In the genomic region with DNA sequence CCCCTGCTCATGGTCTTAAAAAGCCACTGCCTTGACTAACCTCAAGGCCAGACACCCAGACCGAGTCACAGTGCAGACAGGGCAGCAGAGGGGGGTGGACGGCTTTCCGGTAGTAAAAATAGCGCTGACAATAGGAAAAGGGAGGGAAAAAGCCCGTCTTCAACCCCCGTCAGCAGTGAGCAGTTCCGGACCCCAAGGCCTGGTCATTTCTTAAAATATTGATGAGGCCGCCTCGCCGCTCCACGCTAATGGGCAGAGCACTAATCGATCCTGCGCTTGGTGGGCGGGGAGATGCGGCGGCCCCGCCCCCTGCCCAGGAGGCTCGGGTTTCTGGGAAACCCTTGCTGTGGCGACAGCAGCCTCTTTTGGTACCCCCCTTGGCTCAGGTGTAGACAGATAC, we compare ENCODE assay signal across 7 mouse cellular contexts. TPM values are rescaled to one million over a fixed set of nuclear protein-coding genes. Genes with fewer than 3 reads are reported as not detected.
DNase-seq lines count a peak whose midpoint lies in the region; ATAC-seq lines count a peak whose summit lies in the region.

No protein-coding gene starts in this region.

- WGBS in neural tube, embryonic 11.5 days = 1% methylated on average over 19 of the region's 19 CpGs
- 2% methylated on average over 19 of the region's 19 CpGs for WGBS in hindbrain, embryonic 12.5 days
- WGBS in liver, embryonic 13.5 days (ENCODE audit: insufficient replicate concordance) = 4% methylated on average over 19 of the region's 19 CpGs

- no peak overlapping the region for H3K27ac ChIP-seq in neural tube, embryonic 11.5 days (ENCODE audit: low read depth, low read length)
- no peak overlapping the region for H3K27ac ChIP-seq in hindbrain, embryonic 12.5 days
- no peak overlapping the region for H3K27ac ChIP-seq in liver, embryonic 13.5 days

- peak overlapping the region; percentile 35 for H3K4me2 ChIP-seq in neural tube, embryonic 11.5 days (ENCODE audit: low read depth)
- H3K4me2 ChIP-seq in hindbrain, embryonic 12.5 days (replicated peaks) = peak overlapping the region; percentile 55
- peak overlapping the region; percentile 52 for H3K4me2 ChIP-seq in liver, embryonic 13.5 days

- H3K9ac ChIP-seq in neural tube, embryonic 11.5 days (ENCODE audit: low read length) = 0 out of 2 replicates have a peak overlapping the region, but pooled peaks have one; percentile 9
- H3K9ac ChIP-seq in hindbrain, embryonic 12.5 days = peak overlapping the region; percentile 49
- no peak overlapping the region for H3K9ac ChIP-seq in liver, embryonic 13.5 days

- H3K4me3 ChIP-seq in neural tube, embryonic 11.5 days (ENCODE audit: low read depth, low read length) = peak overlapping the region; percentile 11; the same call in 1 of the 2 replicates
- H3K4me3 ChIP-seq in hindbrain, embryonic 12.5 days = peak overlapping the region; percentile 27
- peak overlapping the region; percentile 12; the same call in 1 of the 2 replicates for H3K4me3 ChIP-seq in liver, embryonic 13.5 days (replicated peaks)

- no peaks in the 10 kb centered on the region for H3K36me3 ChIP-seq in neural tube, embryonic 11.5 days (ENCODE audit: control insufficient read depth, insufficient read depth, low read length)
- H3K36me3 ChIP-seq in hindbrain, embryonic 12.5 days = no peaks in the 10 kb centered on the region
- H3K36me3 ChIP-seq in liver, embryonic 13.5 days = no peaks in the 10 kb centered on the region

- H3K4me1 ChIP-seq in neural tube, embryonic 11.5 days (ENCODE audit: control insufficient read depth, insufficient read depth, low read length) = peaks cover 5% of the 10 kb centered on the region
- peaks cover 53% of the 10 kb centered on the region for H3K4me1 ChIP-seq in hindbrain, embryonic 12.5 days
- H3K4me1 ChIP-seq in liver, embryonic 13.5 days (replicated peaks) = peaks cover 15% of the 10 kb centered on the region

- H3K27me3 ChIP-seq in neural tube, embryonic 11.5 days (ENCODE audit: control insufficient read depth, insufficient read depth, low read length) = no peaks in the 10 kb centered on the region
- peaks cover 8% of the 10 kb centered on the region for H3K27me3 ChIP-seq in hindbrain, embryonic 12.5 days
- H3K27me3 ChIP-seq in liver, embryonic 13.5 days = peaks cover 34% of the 10 kb centered on the region

- peak; percentile 49 for DNase-seq in neural tube, embryonic 11.5 days (ENCODE audit: low spot score)
- DNase-seq in neural tube, embryonic 10.5 days (ENCODE audit: extremely low spot score, low spot score) = no peak
- no peak for DNase-seq in liver, embryonic 13.5 days
- DNase-seq in B cell, adult 2 months = no peak
- no peak for DNase-seq in left cerebral cortex, adult 9 months (ENCODE audit: low spot score in 2 of 2)
- DNase-seq in thymus, postnatal 14 days = no peak

- ATAC-seq in neural tube, embryonic 11.5 days (ENCODE audit: insufficient read depth, low FRiP score, low TSS enrichment) = no peak
- peak; percentile 29; the same call in 1 of the 2 replicates for ATAC-seq in hindbrain, embryonic 12.5 days (ENCODE audit: low FRiP score)
- ATAC-seq in liver, embryonic 13.5 days (ENCODE audit: low read depth) = no peak

- no peaks in the 10 kb centered on the region for H3K9me3 ChIP-seq in neural tube, embryonic 11.5 days (ENCODE audit: control insufficient read depth, low read length)
- H3K9me3 ChIP-seq in hindbrain, embryonic 12.5 days (replicated peaks) = no peaks in the 10 kb centered on the region
- no peaks in the 10 kb centered on the region for H3K9me3 ChIP-seq in liver, embryonic 13.5 days (replicated peaks)

RNA-seq across cellular contexts. Expression of a gene that starts 8.7 kb away (rescaled TPM):
- polyA plus RNA-seq in neural tube, embryonic 11.5 days (2014; fragmentation: Nextera tagmentation; extraction: Ambion mirVana) = 16.3 and 17.3 TPM in 2 replicates
- polyA plus RNA-seq in hindbrain, embryonic 12.5 days (2016; fragmentation: Nextera tagmentation; extraction: Ambion mirVana) = 20.3 and 23.3 TPM in 2 replicates
- polyA plus RNA-seq in liver, embryonic 13.5 days (2015; fragmentation: Nextera tagmentation; extraction: Ambion mirVana) = 1.4 and 1.7 TPM in 2 replicates

RNA-seq across cellular contexts. Expression of a gene that starts 38.8 kb away (rescaled TPM):
- 76.5 and 76.8 TPM in 2 replicates for polyA plus RNA-seq in neural tube, embryonic 11.5 days (2014; fragmentation: Nextera tagmentation; extraction: Ambion mirVana)
- 62.9 and 71.2 TPM in 2 replicates for polyA plus RNA-seq in hindbrain, embryonic 12.5 days (2016; fragmentation: Nextera tagmentation; extraction: Ambion mirVana)
- 34.5 and 42.8 TPM in 2 replicates for polyA plus RNA-seq in liver, embryonic 13.5 days (2015; fragmentation: Nextera tagmentation; extraction: Ambion mirVana)
